Mouse (Mus musculus): Measurements from ENCODE around the gene Slc6a2.
A peak's percentile ranks its signal among the peaks of the same experiment; 100 is the strongest.

The Slc6a2 gene

DNA sequence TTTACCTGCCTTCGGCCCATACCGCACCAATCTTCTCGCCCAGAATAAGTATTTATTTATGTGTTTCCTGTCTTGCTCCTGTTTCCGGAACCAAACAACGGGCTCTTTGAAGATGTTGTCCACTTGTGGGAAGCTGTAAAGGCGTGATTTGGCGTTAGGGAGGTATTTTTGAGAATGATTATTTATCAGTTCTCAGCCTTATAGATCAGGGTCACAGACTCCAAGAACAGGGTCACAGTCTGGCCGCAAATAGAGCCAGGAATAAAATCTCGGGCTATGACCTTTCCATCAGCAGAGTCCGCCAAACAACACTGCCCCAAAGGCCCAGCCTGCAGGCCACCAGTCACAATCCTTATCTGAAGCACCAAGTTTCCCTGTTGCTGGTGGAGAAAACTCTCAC lies at the start of gene Slc6a2:
Slc6a2 (plus strand) TSS at position 301 of the 400 bp plus-strand sequence.
- DNase-seq (ENCODE audit: low read depth, low spot score), result no peak

DNA sequence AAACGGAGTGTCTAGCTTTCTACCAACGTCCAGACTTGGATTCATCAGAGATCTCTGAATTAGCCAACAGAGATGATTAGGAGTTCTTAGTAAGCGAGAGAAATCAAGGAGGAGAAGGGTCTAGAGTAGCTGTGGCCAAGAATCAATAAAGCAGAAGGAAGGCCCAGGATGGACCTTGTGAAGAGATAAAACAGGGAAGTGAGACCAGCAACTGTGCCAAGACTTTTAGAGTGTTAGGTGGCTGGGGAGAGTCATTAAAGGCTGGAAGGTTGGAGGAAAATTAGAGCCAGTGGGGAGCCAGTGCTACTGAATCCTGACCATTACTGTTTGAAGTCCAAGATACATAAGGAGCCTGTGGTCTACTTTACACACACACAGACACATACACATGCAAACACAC lies 48.4 kb upstream of the Slc6a2 start:
- no peak for DNase-seq (ENCODE audit: low read depth, low spot score)

DNA sequence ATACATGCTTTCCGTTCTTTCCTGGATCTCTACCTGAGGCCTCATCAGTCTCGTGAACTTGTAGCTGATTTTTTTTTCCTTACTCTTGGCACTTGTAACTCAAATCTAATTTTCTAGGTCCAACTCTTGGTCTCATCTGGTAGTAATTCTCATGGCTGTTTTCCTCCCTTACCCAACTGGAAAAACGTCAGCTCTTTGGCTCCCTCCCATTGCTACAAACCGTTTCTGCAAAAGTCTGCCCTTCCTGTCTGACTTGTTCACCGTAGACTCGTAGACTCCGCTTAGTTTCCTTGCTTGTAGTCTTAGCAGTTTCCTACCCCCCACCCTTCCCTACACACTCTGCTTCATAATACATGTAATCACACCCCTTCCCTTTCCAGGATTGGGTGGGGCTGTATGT lies 46.5 kb upstream of the Slc6a2 start:
- no peak for DNase-seq (ENCODE audit: low read depth, low spot score)

DNA sequence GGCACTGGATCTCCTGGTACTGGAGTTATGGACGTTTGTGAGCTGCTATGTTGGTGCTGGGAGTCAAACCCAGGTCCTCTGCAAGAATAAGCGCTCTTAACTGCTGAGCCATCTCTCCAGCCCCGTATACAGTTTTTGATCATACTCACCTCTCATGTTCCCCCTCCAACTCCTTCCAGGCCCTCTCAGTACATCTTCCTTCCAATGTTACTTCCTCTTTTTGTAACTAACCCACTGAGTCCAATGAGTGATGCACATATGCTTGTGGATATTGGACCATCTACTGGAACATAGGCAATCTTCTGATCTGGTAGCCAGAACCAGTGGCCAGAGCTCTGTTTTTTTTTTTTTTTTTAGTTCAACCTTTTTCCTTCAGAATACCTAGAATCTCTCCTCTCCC lies 43.8 kb upstream of the Slc6a2 start:
- DNase-seq (ENCODE audit: low read depth, low spot score), result no peak

DNA sequence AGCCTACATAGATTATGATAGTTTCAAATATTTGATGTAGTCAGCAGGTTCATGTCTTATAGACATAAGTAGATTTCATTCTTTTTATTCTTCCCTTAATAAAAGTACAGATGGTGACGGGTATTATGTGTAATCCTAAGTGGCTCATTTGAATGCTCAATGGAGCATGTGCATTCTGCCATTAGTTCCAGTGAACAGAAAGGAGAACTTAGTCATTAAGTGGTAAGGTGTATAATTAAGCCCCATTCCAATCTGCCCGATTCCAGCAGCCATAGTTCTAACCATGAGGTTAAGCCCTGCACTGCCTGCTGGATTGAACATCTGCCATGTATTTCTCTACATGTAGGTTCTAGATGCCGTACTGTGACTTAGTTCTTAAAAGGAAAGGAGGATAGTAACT lies 38.1 kb upstream of the Slc6a2 start:
- DNase-seq (ENCODE audit: low read depth, low spot score), result no peak

DNA sequence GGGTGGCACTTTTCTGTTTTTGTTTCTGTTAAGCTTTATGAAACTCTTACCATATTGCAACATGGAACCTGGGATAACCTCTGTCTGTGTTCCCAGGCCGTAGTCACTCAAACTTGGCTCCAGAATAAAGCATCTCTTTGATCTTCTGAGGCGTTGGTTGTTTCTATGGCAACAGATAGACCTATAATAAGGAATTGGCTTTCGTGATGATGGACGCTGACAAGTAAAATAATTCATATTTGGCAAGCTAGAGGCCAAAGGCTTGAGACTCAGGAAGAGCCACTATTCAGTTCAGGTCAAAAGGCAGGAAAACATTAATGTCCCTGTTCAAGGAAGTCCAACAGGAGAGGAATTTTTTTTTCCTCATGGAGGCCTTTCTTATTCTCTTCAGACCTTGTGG lies 30.9 kb upstream of the Slc6a2 start:
- DNase-seq (ENCODE audit: low read depth, low spot score), result no peak

DNA sequence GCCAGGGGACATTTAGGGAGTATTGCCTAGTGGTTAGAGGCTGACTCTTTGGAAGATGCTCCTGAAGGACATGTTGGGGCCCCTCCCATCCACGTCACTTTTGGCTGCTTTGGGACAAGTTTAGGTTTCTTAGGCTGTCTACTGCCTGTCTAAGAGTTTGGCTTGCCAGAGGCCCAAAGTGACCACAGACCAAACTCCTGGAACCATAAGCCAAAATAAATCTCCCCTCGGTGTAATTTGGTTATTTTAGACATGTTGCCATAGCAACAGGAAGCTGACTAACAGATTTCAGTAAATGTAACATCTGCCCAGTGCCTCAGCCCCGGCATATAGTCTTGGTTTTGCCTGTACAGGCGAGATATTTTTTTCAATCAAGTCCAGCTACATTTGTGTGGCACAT lies 21.8 kb upstream of the Slc6a2 start:
- DNase-seq (ENCODE audit: low read depth, low spot score), result no peak

DNA sequence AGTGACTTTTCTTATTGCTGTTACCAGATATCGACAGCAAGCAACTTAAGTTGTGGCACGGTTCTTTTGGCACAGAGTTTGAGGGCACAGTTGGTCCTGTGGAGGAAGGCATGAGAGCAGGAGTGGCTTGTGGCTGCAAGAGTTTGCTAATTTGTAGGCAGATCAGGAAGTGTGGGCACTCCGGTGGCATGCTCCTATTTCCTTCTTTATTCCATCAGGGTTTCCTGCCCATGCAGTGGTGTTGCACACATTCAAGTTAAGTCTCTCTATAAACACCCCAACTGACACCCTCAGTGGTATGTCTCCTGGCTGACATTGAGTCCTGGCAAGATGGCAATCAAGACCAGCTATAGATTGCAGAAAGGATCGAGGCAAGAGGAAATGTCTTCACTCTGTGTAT lies 10.8 kb upstream of the Slc6a2 start:
- DNase-seq (ENCODE audit: low read depth, low spot score), result no peak

DNA sequence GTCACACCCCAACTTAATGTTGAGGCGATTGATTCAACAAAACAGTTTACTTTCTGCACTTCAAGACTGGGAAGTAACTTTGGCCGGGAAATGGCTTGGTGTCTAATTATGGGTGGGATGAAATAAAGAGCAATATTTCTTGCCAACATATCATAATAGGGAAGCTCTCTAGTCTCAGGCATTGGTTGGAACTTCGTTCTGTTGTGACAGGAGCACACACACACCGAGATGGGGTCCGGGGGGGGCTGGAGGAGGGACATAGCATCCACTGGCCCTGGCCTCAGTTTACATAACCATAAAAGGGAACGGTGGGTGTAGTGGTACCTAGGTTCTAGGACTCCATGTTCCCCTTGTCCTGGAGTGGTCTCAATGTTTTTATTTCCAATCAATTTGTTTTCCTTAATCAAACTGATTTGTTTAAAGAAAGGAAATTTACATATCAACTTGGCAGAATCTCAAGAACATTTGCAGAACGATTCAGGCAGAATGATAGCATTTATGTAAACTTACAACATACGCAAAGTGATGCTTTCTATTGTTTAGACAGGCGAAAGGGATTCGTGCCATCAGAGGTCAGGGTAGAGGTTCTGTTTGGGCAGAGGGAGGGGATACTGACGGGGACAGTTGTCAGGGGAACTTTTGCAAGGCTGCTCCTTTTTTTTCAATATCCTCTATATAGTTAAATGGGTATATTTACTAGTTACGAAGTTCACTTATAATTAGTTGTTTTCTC lies 9.1 kb upstream of the Slc6a2 start:
- no peak for DNase-seq (ENCODE audit: low read depth, low spot score)

DNA sequence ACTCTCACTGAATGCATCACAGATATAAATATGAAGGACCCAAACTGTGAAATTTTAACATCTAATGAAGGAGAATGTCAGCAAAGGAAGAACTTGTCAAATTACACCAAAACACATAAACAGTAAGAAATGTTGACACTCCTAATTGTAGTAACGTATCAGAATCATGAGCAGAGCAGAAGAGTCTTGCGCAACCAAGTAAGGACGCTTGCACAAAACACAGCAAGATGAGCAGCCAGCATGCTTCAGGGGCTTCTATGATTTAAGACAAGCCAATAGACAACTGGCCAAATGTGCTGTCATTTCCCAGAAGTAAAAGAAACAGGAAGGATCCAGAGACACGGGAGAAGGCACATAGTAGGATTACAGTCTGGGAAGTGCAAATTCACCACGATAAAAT lies 5.8 kb upstream of the Slc6a2 start:
- no peak for DNase-seq (ENCODE audit: low read depth, low spot score)

DNA sequence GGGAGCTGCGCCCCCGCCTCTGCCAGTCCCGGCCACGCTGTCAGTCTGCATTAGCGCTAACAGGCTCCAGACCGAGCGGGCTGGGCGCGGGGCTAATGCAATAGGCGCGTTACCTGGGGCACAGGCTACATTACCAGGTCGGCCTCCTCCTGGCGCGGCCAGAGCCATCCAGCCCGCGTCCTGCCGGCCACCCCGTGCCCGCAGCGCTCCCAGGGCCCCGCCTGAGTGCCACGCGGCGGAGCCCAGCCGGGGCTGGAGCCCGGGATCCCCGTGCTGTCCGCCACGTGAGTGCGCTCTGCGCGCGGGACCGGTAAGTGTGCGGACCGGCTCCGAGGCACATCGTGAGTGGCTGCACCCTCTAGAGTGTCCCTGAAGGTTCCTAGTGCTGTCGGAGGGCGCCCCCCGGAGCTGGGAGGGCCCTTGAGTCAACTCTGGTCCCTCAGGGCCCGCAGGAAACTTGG lies 602 bp downstream of the Slc6a2 start:
- DNase-seq (ENCODE audit: low read depth, low spot score), result no peak

DNA sequence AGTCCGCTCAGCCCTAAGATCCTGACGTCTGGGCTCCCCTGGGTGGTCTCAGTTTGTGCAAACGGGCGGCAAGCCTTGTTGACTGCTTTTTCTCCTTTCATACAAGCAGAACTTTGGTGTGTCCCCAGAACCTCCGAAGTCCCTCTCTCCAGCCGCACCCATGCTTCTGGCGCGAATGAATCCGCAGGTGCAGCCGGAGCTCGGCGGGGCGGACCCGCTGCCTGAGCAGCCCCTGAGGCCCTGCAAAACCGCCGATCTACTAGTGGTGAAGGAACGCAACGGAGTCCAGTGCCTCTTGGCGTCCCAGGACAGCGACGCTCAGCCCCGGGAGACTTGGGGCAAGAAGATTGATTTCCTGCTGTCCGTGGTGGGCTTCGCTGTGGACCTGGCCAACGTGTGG lies 1.2 kb downstream of the Slc6a2 start:
- no peak for DNase-seq (ENCODE audit: low read depth, low spot score)

DNA sequence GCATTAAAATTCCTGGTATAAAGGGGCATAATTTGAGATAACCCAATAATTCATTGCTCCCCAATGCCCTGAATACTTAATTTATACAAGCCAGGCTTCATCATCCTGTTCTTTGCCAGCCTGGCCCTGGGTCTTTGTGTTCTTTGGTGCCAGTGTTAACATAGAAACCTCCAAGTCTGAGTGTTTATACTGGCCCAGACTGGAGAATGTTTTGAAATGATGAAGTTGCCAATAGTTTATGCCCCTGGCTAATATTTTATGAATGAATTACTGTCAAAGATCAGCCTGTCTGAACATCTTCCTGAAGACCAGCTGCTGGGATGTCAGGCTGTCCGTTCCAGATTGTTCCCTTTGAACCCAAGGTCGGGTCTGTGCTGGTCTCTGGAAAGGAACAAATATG lies 4.7 kb downstream of the Slc6a2 start:
- DNase-seq (ENCODE audit: low read depth, low spot score), result no peak

DNA sequence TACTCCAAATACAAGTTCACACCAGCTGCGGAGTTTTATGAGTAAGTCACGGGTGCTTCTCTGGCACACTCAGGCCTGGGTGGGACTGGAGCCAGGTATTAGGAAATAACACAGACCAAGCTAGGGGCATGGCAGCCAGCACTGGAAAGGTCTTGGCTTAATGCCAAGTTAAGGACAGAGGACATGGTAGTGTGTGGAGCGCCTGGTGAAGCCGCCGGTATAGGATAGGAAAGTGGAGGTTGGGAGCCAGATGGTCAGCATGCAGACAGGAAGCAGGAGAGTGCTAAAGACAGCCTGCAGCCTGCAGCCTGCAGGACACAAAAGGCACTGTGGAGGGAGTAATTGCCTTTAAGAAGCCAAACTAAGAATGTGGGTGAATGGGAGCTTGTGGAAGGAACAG lies 13.1 kb downstream of the Slc6a2 start:
- no peak for DNase-seq (ENCODE audit: low read depth, low spot score)

DNA sequence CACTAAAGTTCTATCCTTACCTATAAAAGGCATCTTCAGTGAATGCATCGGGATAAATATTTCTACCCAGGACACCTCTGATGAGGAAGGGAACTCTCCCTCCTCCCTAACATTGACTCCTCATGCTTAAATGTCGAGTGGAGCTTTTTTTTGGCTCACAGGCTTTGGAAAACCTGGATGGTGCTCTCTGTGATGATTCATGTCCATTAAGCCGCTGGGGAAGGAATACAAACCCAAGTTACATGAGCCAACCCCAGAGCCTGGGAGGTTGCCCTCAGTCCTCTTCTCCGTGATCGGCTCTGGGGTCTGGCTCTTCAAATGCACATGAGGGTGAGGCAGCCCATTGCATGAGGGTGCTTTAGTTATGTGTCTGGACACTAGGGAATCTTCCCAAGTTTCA lies 16.8 kb downstream of the Slc6a2 start:
- DNase-seq (ENCODE audit: low read depth, low spot score), result no peak

DNA sequence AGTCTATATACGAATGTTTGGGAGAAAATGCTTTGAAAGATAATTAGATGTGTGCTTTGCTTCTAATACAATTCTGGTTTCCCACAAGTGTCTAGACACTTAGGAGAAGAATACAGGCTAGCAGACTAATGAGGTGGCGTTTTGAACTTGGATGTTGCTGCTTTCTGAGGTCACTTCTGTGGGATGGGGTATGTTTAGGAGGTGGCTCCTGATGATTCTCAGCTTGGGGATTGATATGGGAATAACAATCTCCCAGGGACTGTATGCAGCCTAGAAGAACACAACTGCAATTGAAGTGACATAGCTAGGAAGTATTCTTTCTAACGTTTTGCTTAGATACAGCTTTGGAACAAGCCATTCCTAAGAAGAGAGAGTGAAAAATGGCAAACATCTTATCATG lies 22.6 kb downstream of the Slc6a2 start:
- DNase-seq (ENCODE audit: low read depth, low spot score), result no peak

DNA sequence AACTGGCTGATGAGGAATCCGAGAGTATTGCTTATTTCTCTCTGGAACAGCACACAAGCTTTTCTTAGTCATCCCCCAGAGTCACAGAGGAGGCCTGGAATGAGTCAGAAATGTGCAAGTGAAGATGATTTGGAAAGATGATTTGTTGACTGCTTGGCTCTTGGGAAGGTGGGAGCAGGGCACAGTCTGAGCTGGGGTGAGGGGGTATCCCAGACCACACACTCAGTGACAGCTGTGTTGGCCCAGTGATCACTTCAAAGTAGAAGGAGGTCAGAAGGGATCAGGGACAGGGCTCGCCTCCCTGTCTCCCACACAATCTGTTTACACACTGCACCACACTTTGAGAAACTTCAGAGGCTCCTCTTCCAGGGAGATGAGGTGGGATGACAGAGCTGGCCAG lies 24.5 kb downstream of the Slc6a2 start:
- DNase-seq (ENCODE audit: low read depth, low spot score), result no peak

DNA sequence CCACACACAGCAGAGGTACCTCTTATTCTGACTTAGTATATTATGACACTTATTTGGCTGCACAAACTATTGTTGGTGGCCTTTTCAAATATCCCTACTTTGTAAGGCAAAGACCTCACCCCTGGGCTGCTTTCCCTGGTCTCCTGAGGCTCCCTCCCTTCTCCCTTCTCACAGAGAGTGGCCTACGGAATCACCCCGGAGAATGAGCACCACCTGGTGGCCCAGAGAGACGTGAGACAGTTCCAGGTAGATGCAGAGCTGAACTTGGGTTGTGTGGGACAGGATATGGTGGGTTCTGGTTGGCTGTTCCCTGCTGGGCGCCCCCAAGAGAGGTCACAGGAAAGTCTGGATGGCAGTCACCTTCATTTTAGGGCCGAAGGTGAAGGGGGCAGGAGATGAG lies 37.0 kb downstream of the Slc6a2 start:
- no peak for DNase-seq (ENCODE audit: low read depth, low spot score)

DNA sequence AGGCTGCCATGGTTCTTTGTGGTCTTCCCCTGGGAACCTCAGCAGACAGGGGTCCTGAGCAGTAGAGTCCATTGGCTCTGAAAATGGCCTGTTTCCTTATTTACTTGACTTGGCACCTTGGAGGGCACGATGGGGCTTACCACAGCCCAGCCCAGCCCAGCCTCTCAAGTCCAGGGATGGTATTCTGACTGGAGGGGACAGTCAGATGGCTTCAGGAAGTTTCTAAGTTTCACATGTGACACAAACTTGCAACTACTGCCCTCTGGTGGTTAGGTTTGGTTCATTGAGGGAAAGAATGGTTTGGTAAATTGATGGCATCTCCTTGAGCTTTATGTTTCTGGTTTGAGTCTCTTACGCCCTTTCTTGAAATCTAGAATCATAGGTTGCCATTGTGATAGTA lies 38.7 kb downstream of the Slc6a2 start:
- DNase-seq (ENCODE audit: low read depth, low spot score), result no peak

DNA sequence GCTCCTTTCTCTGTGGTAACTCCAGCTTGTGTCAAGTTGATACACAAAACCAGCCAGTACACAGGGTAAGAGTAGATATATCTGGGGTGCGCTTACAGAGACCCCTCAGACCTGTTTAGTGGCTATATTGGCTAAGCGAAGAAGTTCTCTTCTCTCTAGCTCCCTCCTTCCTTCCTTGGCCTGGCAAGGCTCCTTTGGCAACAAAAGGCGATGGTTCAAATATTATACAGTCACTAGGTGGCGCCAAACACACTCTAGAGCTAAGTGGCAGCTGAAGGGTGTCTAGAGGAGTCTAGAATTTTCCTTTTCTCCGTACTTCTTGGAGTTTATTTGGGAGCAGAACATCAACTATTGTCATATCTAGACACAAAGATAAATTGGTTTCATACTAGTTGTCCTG lies 50.4 kb downstream of the Slc6a2 start:
- peak; percentile 22 for DNase-seq (ENCODE audit: low read depth, low spot score)

DNA sequence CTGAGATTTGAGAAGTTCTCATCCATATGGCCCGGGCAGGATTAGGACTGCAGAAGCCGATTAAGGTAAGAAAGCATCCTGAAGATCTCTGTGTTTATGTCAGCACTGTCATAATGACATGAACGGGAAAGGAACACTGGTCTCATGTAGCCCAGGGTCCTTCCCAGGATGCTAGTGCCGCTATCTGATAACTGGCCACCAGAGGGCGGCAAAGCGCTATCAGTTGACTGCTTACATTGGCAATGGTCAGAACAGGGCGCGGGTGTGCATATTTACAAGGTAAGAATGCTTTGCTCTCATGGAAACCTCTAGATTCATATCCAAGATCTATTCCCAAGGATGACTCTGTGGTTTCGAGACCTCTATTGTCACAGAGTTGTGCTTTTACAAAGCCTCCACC lies 51.6 kb downstream of the Slc6a2 start:
- DNase-seq (ENCODE audit: low read depth, low spot score), result peak; percentile 26

DNA sequence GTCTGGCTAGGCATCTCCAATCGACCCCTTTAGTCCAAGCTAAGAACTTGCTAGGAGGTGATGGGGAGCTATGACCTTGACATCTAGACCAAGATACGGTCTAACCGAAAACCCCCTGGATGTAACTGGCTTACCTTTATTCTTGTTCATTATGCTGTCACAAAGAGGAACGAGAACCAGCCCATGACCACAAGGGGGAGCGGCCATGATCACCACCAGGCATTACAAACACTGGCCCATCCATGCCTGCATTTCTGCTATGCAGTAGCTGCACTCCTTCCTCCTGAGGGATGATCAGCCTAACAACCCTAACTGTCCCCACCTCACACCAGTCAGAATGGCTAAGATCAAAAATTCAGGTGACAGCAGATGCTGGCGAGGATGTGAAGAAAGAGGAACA lies 52.3 kb downstream of the Slc6a2 start:
- DNase-seq (ENCODE audit: low read depth, low spot score), result no peak

DNA sequence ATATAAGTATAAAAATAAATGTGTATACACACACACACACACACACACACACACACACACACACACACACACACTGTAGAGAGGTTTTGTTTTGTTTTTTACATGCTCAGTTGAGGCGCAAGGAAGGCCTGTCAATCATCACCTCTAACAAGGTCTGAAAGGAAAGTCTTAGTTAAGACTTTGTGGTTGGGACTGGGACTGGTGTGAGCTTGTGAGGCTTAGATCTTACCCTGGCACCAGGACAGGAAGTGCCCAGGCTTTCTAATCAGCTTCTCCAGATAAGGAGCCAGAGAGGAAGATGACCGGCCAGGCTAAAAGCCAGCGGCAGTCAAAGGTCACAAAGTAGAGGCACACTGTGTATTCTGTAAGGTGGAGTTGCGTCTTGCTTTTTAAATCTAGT lies 54.4 kb downstream of the Slc6a2 start:
- no peak for DNase-seq (ENCODE audit: low read depth, low spot score)

DNA sequence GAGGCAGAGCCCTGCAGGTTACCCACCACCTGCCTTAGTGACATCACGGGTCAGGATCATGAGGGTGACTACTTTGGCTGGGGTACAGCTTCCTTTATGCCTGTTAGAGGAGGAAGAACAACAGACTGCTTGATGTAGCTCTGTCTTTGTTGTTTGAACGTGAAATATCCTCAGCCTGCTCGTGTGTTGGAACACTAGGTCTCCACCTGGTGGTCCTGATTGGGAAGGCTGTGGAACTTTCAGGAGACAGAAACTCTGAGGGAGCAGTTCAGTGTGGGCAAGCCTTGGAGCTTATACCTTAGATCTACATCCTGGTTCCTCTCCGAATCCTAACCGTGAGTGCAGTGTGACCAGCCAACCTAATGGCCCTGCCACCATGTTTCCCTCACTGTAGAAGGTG lies 61.9 kb downstream of the Slc6a2 start:
- no peak for DNase-seq (ENCODE audit: low read depth, low spot score)

All from A20 (cell line).